Mouse (Mus musculus) MEL (cell line): ENCODE measurements at regions not wholly inside any gene's neighbourhood (a gene's known extent, or its start where the extent isn't known, plus 50 kb on each side); places are given as distances from the start of the nearest gene placed in this dataset.

ENCODE experiments used
- DNase-seq: peaks from one replicate; pipeline ENCODE4 v3.0.0; 2011; ENCODE audit warnings: low read depth, low spot score
- H3K27ac ChIP-seq: 2 replicates; pipeline ENCODE4 v1.5.1; 2012; ENCODE audit warnings: low read depth, mild to moderate bottlenecking, control low read depth, low read length, moderate library complexity; ENCODE audit not compliant: control insufficient read depth
- H3K27me3 ChIP-seq, 2 experiments: fragments of 150-350 bp in 1 of 2; sonication (generic) in 1 of 2; 2 replicates each; pipeline ENCODE4 v1.6.1; 2012; ENCODE audit warnings: low read length in 2 of 2, mild to moderate bottlenecking in 2 of 2, improper control_type of control experiment in 1 of 2, moderate library complexity in 1 of 2; ENCODE audit not compliant: insufficient read depth in 2 of 2, control insufficient read depth in 1 of 2
- H3K36me3 ChIP-seq, 2 experiments: 2 replicates each; pipeline ENCODE4 v1.6.1; 2012 to 2014; ENCODE audit warnings: low read length in 2 of 2, improper control_type of control experiment in 1 of 2, inconsistent platforms in 1 of 2, mild to moderate bottlenecking in 1 of 2; ENCODE audit not compliant: insufficient read depth in 2 of 2, control insufficient read depth in 1 of 2
- H3K4me1 ChIP-seq, 2 experiments: fragments of 150-350 bp in 1 of 2; sonication (generic) in 1 of 2; 2 replicates each; pipeline ENCODE4 v1.6.1; 2012; ENCODE audit warnings: low read length in 2 of 2, improper control_type of control experiment in 1 of 2, mild to moderate bottlenecking in 1 of 2; ENCODE audit not compliant: insufficient read depth in 2 of 2, control insufficient read depth in 1 of 2
- H3K4me3 ChIP-seq, 2 experiments: fragments of 150-350 bp in 1 of 2; sonication (generic) in 1 of 2; 2 replicates each; pipeline ENCODE4 v1.5.1; 2012; ENCODE audit warnings: low read depth in 2 of 2, low read length in 2 of 2, mild to moderate bottlenecking in 2 of 2, moderate library complexity in 2 of 2, control low read depth in 1 of 2, improper control_type of control experiment in 1 of 2; ENCODE audit not compliant: control insufficient read depth in 1 of 2, insufficient read depth in 1 of 2
- H3K79me2 ChIP-seq: 2 replicates; pipeline ENCODE4 v1.6.1; 2012; ENCODE audit warnings: mild to moderate bottlenecking, low read length, moderate library complexity; ENCODE audit not compliant: control insufficient read depth, poor library complexity, insufficient read depth
- H3K9ac ChIP-seq: 2 replicates; pipeline ENCODE4 v1.6.1; 2012; ENCODE audit warnings: low read depth, mild to moderate bottlenecking, control low read depth, low read length, moderate library complexity; ENCODE audit not compliant: control insufficient read depth, poor library complexity, severe bottlenecking
- H3K9me3 ChIP-seq: fragments of 150-350 bp; sonication (generic); replicated peaks from 2 replicates; pipeline ENCODE4 v1.6.1; 2012; ENCODE audit warnings: mild to moderate bottlenecking, low read length, improper control_type of control experiment, moderate library complexity; ENCODE audit not compliant: insufficient read depth
- CHD1 ChIP-seq: IDR thresholded peaks from 2 replicates; pipeline ENCODE4 v1.6.1; 2012; ENCODE audit warnings: low read depth, mild to moderate bottlenecking, inconsistent platforms, low read length, improper control_type of control experiment
- E2F4 ChIP-seq: IDR thresholded peaks from 2 replicates; pipeline ENCODE4 v1.6.1; 2011; ENCODE audit warnings: low read depth, low read length, improper control_type of control experiment, borderline replicate concordance
- ELF1 ChIP-seq: IDR thresholded peaks from 2 replicates; pipeline ENCODE4 v1.6.1; 2014; ENCODE audit warnings: low read depth, mild to moderate bottlenecking, inconsistent platforms, low read length, improper control_type of control experiment, moderate library complexity
- EP300 ChIP-seq, 2 experiments: IDR thresholded peaks; 2 replicates each; pipeline ENCODE4 v1.6.1; 2011; ENCODE audit warnings: improper control_type of control experiment in 2 of 2, low read length in 2 of 2, low read depth in 1 of 2, mild to moderate bottlenecking in 1 of 2
- ETS1 ChIP-seq: IDR thresholded peaks from 2 replicates; pipeline ENCODE4 v1.6.1; 2012; ENCODE audit warnings: low read depth, mild to moderate bottlenecking, inconsistent platforms, low read length, improper control_type of control experiment, moderate library complexity
- GABPA ChIP-seq: IDR thresholded peaks from 2 replicates; pipeline ENCODE4 v1.6.1; 2012; ENCODE audit warnings: low read depth, mild to moderate bottlenecking, inconsistent platforms, low read length, improper control_type of control experiment, moderate library complexity
- HCFC1 ChIP-seq: IDR thresholded peaks from 2 replicates; pipeline ENCODE4 v1.6.1; 2012; ENCODE audit warnings: low read depth, mild to moderate bottlenecking, inconsistent platforms, low read length, improper control_type of control experiment, moderate library complexity
- KAT2A ChIP-seq: conservative IDR thresholded peaks from 2 replicates; pipeline ENCODE4 v1.6.1; 2012; ENCODE audit warnings: low read depth, low read length, improper control_type of control experiment, inconsistent platforms
- MEF2A ChIP-seq: IDR thresholded peaks from 2 replicates; pipeline ENCODE4 v1.6.1; 2014; ENCODE audit warnings: low read depth, mild to moderate bottlenecking, inconsistent platforms, low read length, improper control_type of control experiment; ENCODE audit not compliant: poor library complexity, insufficient replicate concordance, severe bottlenecking; ENCODE audit errors: extremely low read depth
- MYB ChIP-seq: IDR thresholded peaks from 2 replicates; pipeline ENCODE4 v1.6.1; 2011; ENCODE audit warnings: mild to moderate bottlenecking, low read depth, low read length, improper control_type of control experiment
- MYC ChIP-seq: IDR thresholded peaks from 2 replicates; pipeline ENCODE4 v1.6.1; 2011; ENCODE audit warnings: low read depth, mild to moderate bottlenecking, low read length, improper control_type of control experiment, moderate library complexity
- NELFE ChIP-seq: IDR thresholded peaks from 2 replicates; pipeline ENCODE4 v1.6.1; 2011; ENCODE audit warnings: low read depth, low read length, improper control_type of control experiment
- NRF1 ChIP-seq: IDR thresholded peaks from 2 replicates; pipeline ENCODE4 v1.6.1; 2014; ENCODE audit warnings: low read depth, mild to moderate bottlenecking, inconsistent platforms, low read length, improper control_type of control experiment, moderate library complexity; ENCODE audit not compliant: poor library complexity, insufficient read depth, severe bottlenecking
- POLR2A ChIP-seq, 2 experiments: IDR thresholded peaks; 2 replicates each; pipeline ENCODE4 v1.6.1; 2011 to 2012; ENCODE audit warnings: low read length in 2 of 2, mild to moderate bottlenecking in 2 of 2, control low read depth in 1 of 2, improper control_type of control experiment in 1 of 2, low read depth in 1 of 2, moderate library complexity in 1 of 2; ENCODE audit not compliant: control insufficient read depth in 1 of 2, insufficient read depth in 1 of 2, poor library complexity in 1 of 2
- POLR2AphosphoS5 ChIP-seq: IDR thresholded peaks from 2 replicates; pipeline ENCODE4 v1.6.1; 2012; ENCODE audit warnings: low read depth, borderline replicate concordance, mild to moderate bottlenecking, inconsistent platforms, low read length, moderate library complexity, mixed read lengths
- SMC3 ChIP-seq: IDR thresholded peaks from 2 replicates; pipeline ENCODE4 v1.6.1; 2011; ENCODE audit warnings: low read depth, low read length, improper control_type of control experiment
- TAL1 ChIP-seq: IDR thresholded peaks from 2 replicates; pipeline ENCODE4 v1.6.1; 2012; ENCODE audit warnings: mild to moderate bottlenecking, inconsistent platforms, low read length, moderate library complexity, mixed read lengths
- TBP ChIP-seq: IDR thresholded peaks from 2 replicates; pipeline ENCODE4 v1.8.0; 2011; ENCODE audit warnings: low read depth, low read length, improper control_type of control experiment
- TCF12 ChIP-seq: IDR thresholded peaks from 2 replicates; pipeline ENCODE4 v1.6.1; 2014; ENCODE audit warnings: low read depth, mild to moderate bottlenecking, inconsistent platforms, low read length, improper control_type of control experiment, moderate library complexity
- UBTF ChIP-seq: IDR thresholded peaks from 2 replicates; pipeline ENCODE4 v1.6.1; 2012; ENCODE audit warnings: low read depth, mild to moderate bottlenecking, inconsistent platforms, low read length, improper control_type of control experiment, moderate library complexity, borderline replicate concordance; ENCODE audit not compliant: insufficient read depth
- USF1 ChIP-seq: IDR thresholded peaks from 2 replicates; pipeline ENCODE4 v1.6.1; 2014; ENCODE audit warnings: low read depth, mild to moderate bottlenecking, inconsistent platforms, low read length, improper control_type of control experiment, moderate library complexity
- ZC3H11A ChIP-seq: IDR thresholded peaks from 2 replicates; pipeline ENCODE4 v1.6.1; 2012; ENCODE audit warnings: low read depth, mild to moderate bottlenecking, inconsistent platforms, low read length, improper control_type of control experiment

- H3K27me3 ChIP-seq: peaks cover 6% of the 10 kb centered on the region in 2 experiments
- H3K9me3 ChIP-seq: no peaks in the 10 kb centered on the region
- no peaks in the 10 kb centered on the region for H3K79me2 ChIP-seq
- no peak for DNase-seq
- H3K9ac ChIP-seq: no peak overlapping the region
- TF ChIP-seq SMC3: no peak
- no peak for TF ChIP-seq USF1
- TF ChIP-seq NRF1: no peak
- TF ChIP-seq EP300 (IDR thresholded peaks at IDR 0.05; ENCODE audit: low read depth in 1 of 2, low read length in 2 of 2): no peak
- TF ChIP-seq MYB: no peak
- no peak for TF ChIP-seq POLR2A (IDR thresholded peaks at IDR 0.05; ENCODE audit: control insufficient read depth in 1 of 2, insufficient read depth in 1 of 2, low read depth in 1 of 2, low read length in 2 of 2, poor library complexity in 1 of 2)
- TF ChIP-seq TBP: no peak
- TF ChIP-seq UBTF: no peak
- no peak for TF ChIP-seq NELFE
- TF ChIP-seq TAL1: no peak
- TF ChIP-seq ETS1: no peak
- TF ChIP-seq KAT2A: no peak
- TF ChIP-seq ZC3H11A: no peak
- no peak overlapping the region for H3K27ac ChIP-seq
- no peaks in the 10 kb centered on the region for H3K36me3 ChIP-seq
- no peaks in the 10 kb centered on the region for H3K4me1 ChIP-seq
- no peak overlapping the region for H3K4me3 ChIP-seq
These were observed 179.8 kb upstream of the Plxnc1 start for GRCm38 (mm10) chr10:95124476-95124875.

- H3K9ac ChIP-seq: no peak overlapping the region
- no peaks in the 10 kb centered on the region for H3K79me2 ChIP-seq
- H3K9me3 ChIP-seq: no peaks in the 10 kb centered on the region
- H3K4me3 ChIP-seq: no peak overlapping the region
- DNase-seq: no peak
- TF ChIP-seq TAL1 (no peak), E2F4 (no peak), SMC3 (no peak), TCF12 (no peak), MYC (no peak), ELF1 (no peak), HCFC1 (no peak), CHD1 (no peak), UBTF (no peak), NRF1 (no peak), GABPA (no peak), EP300 (IDR thresholded peaks at IDR 0.05; ENCODE audit: low read depth in 1 of 2, low read length in 2 of 2) (no peak), MEF2A (no peak), POLR2AphosphoS5 (no peak)
- no peaks in the 10 kb centered on the region for H3K36me3 ChIP-seq
- peaks cover 0 to 2% of the 10 kb centered on the region in 2 experiments; a peak in 2 of 4 replicates for H3K27me3 ChIP-seq
- no peaks in the 10 kb centered on the region for H3K4me1 ChIP-seq
- H3K27ac ChIP-seq: no peak overlapping the region
These were observed 175.4 kb upstream of the Plxnc1 start for GRCm38 (mm10) chr10:95120007-95120406.
